Mouse (Mus musculus): ENCODE measurements around the gene Vmn1r64.
"Not testable (repeated sequence)": the region's sequence is repeated elsewhere in the genome, so short reads cannot be mapped to it uniquely, and the experiment has no call there.

Vmn1r64 gene

GRCm38 (mm10) chr7:5884442-5884841 is at the start of gene Vmn1r64:
TSS of gene Vmn1r64 (minus strand) at chr7:5884542.
- no peak for DNase-seq

GRCm38 (mm10) chr7:5899238-5899637 is 14.9 kb upstream of the Vmn1r64 start:
- no peak for DNase-seq

GRCm38 (mm10) chr7:5897245-5897644 is 12.9 kb upstream of the Vmn1r64 start:
- DNase-seq, result not testable (repeated sequence)

Data from right cerebral cortex, adult 18-20 months (tissue).